Mouse (Mus musculus) cerebellum, adult 18-20 months (tissue): ENCODE results near the gene Cic.
A peak's percentile ranks its signal among the peaks of the same experiment; 100 is the strongest.
"Not testable (repeated sequence)": the region's sequence is repeated elsewhere in the genome, so short reads cannot be mapped to it uniquely, and the experiment has no call there.

Experiments used
- DNase-seq, 2 experiments: peaks; one replicate each; pipeline ENCODE4 v3.0.0; 2021

Cic gene

GRCm38 (mm10) chr7:25309425-25309824, 41.9 kb downstream of the Cic start:
- DNase-seq, result no peak

DNA sequence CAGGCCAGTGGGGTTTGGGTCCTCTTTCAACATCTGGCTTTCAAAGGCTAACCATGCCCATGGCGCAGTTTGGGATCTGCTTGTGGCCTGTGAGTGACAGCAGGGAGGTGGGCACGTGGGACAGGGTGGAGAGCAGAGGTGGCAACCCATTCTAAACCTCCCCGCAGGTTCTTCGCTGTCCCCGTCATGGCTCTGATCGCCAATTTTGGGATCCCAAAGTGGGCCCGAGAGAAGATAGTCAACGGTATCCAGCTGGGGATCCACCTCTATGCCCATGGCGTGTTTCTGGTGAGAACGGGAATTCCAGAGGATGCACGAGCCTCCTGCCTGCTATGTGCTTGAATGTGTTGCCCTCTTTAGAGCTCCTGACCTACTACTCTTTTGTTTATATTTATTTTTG, 43.7 kb downstream of the Cic start:
- no peak for DNase-seq

DNA sequence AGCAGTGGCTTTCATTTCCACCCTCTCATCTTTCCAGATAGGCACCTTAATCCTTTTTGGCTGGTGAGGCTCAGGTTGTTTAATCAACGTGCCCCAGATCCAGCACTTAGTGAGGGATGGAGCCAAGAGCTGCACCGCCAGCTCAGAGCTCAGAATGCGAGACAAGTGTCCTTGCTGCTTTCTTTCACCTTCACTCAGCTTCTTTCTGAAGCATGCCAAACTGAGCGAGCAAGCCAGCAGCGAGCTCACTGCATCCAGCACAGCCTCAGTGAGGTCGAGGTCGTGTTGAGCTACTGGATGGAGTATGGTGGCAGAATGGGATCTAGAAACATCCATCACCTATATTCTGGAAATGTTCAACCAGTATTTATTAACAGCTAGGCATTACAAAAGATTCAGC, 45.8 kb downstream of the Cic start:
- DNase-seq, result no peak

- DNase-seq, result peak in 1 of 2 experiments; percentile 44
Measured at GRCm38 (mm10) chr7:25314606-25315305, 47.3 kb downstream of the Cic start.

DNA sequence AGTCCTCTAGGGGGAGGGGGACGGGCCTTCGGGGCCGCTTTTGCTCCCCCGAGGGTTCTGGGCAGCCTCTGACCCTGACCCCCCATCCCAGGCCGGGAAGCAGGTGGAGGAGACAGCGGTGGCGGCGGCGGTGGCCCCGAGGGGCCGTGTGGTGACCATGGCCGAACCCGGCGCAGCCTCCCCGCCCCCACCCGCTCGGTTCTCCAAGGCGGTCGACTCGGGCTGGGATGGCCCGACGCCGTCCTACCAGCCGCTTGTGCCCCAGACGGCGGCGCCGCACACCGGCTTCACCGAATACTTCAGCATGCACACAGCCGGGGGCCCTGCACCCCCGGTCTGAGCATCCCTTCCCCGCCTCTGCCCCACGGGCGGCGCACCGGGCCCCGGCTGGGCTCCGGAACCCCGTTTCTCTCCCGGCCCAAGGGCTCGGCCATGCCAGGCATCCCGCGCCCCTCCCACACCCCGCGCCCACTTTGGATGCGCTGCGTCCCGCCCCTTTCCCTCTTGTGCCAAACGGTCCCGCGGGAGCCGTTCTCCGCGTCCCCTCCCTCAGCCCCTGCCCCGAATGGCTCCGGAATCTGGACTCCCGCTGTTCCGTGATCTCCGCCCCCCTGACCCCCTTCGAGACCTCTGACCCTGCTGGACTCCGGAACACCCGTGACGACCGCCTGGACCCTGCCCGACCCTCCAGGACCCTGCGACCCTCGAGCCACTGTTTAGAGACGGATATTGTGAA, 48.0 kb downstream of the Cic start:
- DNase-seq, result peak; percentile 42 to 60

DNA sequence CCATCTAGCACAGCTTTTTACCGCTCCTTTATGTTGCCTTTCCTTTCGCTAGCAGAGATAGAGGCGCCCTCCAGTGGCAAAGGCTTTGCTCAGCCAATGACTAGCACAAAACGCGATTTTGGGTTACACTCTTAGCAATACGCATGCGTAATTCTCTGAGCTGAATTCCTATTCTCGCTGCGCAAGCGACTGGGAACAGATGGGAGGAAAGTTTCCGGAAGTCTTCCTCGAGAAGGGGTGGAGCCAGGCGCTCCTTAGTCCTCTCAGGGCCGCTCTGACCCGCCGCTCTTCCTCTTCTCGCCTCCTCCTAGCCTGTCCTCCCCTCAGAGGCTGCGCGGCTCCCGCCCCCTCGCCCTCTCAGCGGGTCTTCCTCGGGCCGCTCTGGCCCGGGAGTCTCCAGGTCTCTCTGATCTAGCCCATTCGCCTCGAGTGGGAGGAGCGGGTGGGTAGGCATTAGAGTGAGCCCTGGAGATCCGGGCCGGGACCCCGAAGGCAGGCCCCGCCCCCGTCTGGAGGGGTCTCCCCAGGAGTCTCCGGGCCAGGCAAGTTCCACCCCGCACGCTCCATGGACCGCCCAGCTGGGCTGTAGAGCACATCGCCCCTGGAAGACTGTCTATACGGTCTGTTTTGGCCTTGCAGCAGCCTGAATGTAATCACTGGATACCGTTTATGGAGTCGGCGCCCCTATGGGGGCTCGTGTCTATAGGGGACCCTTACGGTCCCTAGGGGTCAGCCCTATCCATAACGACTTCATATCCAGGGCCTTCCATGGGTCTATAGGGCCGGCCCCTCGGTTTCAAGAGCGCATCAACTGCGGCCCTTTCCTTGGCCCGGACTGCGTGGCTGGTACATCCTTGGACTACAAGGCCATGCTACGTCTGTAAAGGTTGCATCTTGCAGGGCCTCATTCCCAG, 49.3 kb downstream of the Cic start, which contains the start of gene Megf8:
Gene Megf8, plus strand, starts transcription at position 633 of the 914 bp plus-strand sequence.
- peak; percentile 96 to 99 for DNase-seq

DNA sequence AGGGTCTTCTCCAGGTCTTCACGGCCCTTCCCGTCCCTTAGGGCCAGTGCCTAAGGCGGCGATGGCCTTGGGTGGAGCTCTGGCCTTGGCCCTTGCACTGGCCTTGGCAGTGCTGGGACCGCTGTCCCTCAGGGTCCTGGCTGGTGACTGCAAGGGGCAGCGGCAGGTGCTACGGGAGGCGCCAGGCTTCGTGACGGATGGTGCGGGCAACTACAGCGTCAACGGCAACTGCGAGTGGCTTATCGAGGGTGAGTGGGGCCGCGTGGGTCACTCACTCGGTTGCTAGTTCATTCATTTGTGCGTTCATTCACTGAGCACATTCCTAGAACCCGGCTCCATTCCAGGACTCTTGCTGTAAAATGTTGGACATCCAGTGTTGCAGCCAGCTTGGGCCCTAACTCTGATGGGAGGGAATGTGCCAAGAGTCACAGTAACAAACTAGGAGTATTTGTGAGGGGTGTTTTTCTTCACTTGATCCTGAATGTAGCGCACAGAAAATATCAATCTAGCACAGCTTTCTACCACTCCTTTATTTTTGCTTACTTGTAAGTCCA, 50.0 kb downstream of the Cic start:
- peak; percentile 53 to 63 for DNase-seq

GRCm38 (mm10) chr7:25322058-25322484, 54.6 kb downstream of the Cic start:
- DNase-seq, result no peak

DNA sequence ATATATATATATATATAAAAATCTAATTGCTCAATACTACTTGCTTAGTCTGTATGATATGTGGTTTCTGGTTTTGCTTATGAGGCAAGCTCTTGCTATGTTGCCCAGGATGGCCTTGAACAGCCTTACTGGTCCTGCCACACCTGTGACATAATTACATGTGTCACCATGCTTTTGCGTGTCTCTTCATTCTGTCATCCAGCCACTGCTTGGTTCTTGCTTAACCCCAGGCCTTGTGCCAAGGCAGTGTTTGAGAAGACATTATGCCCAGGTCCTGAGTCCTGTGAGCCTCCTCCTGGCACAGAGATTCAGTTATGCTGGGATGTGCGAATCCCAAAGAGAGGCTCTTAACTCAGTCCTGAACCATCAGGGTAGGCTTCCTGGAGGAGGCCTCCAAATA, 55.7 kb downstream of the Cic start:
- no peak for DNase-seq

- DNase-seq, result not testable (repeated sequence)
Measured at GRCm38 (mm10) chr7:25325431-25325830, 57.9 kb downstream of the Cic start.

GRCm38 (mm10) chr7:25326233-25326632, 58.7 kb downstream of the Cic start:
- no peak for DNase-seq

GRCm38 (mm10) chr7:25333596-25334307, 66.2 kb downstream of the Cic start:
- DNase-seq, result peak; percentile 68 to 78

GRCm38 (mm10) chr7:25334472-25334871, 67.0 kb downstream of the Cic start:
- no peak for DNase-seq

DNA sequence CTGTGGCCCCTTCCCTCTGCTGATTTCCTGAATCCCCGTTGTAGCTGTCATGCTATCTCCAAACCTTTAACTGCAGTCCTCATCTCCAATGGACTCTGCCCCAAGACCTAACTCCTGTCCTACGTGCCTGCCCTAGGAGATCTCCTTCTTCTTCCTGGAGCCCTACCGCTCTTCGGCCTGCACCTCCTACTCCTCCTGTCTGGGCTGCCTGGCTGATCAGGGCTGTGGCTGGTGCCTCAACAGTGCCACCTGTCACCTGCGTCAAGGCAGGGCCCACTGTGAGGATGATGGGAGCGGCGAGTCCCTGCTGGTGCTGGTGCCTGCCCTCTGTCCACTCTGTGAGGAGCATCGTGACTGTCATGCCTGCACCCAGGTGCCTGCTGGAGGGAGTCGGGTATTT, 71.8 kb downstream of the Cic start:
- no peak for DNase-seq

DNA sequence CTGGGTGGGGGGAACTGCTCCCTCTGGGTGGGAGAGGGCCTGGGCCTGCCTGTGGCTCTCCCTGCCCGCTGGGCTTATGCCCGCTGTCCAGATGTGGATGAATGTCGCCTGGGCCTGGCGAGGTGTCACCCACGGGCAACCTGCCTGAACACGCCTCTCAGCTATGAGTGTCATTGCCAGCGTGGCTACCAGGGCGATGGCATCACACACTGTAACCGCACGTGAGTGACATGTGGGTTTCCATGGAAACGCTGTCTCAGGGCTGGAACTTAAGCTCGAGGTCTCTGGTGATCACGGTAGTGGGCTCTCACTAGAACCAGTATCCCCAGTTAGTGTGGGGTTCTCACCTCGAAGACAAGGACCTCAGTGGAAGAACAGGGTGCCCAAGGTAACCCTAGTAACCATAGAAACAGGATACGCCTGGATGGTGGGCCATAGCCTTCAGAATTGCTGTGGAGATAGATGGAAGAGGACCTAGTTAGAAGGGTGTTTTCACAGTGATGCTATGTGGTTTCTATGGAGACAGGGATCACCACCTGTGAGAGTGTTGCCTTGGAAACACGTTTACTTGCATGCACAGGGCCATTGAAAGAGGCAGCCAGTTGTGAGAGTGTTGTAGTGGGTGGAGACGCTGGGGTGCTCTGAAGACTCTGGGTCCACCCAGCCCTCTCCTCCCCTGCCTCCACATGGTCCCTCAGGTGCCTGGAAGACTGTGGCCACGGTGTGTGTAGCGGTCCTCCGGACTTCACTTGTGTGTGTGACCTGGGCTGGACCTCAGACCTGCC, 73.7 kb downstream of the Cic start:
- no peak for DNase-seq
